13 mouse cellular contexts compared by ENCODE assay signal in genomic region chr5:139688356-139688755, GRCm38 (mm10). TPM values are rescaled to one million over a fixed set of nuclear protein-coding genes. Genes with fewer than 3 reads are reported as not detected.
DNase-seq lines count a peak whose midpoint lies in the region; ATAC-seq lines count a peak whose summit lies in the region.
"Had no signal": no experiment of that assay in that cellular context is flagged by ENCODE, and none has a peak within 500 bp of the region (broad histone marks: within the 10 kb centered on the region; RNA-seq: fewer than 3 reads in every experiment).

No protein-coding gene starts in this region.

- no peak overlapping the region for H3K27ac ChIP-seq in forebrain, embryonic 14.5 days (ENCODE audit: low read depth, low read length)
- H3K27ac ChIP-seq in forebrain, embryonic 11.5 days (ENCODE audit: low read depth, low read length), result no peak overlapping the region
- H3K27ac ChIP-seq in limb, embryonic 15.5 days, result no peak overlapping the region
- H3K27ac ChIP-seq in limb, embryonic 10.5 days, result no peak overlapping the region
- no peak overlapping the region for H3K27ac ChIP-seq in liver, embryonic 11.5 days (ENCODE audit: low read depth, low read length)
- H3K27ac ChIP-seq: embryonic facial prominence, embryonic 13.5 days; heart, embryonic 13.5 days; kidney, embryonic 15.5 days; liver, embryonic 15.5 days; stomach, postnatal 0 days had no signal

- H3K4me3 ChIP-seq in forebrain, embryonic 14.5 days (ENCODE audit: low read depth, low read length), result no peak overlapping the region
- no peak overlapping the region for H3K4me3 ChIP-seq in forebrain, embryonic 11.5 days (ENCODE audit: low read depth, low read length)
- no peak overlapping the region for H3K4me3 ChIP-seq in limb, embryonic 15.5 days
- no peak overlapping the region for H3K4me3 ChIP-seq in limb, embryonic 10.5 days
- H3K4me3 ChIP-seq in liver, embryonic 11.5 days (ENCODE audit: low read depth, low read length), result no peak overlapping the region
- H3K4me3 ChIP-seq: embryonic facial prominence, embryonic 13.5 days; heart, embryonic 13.5 days; kidney, embryonic 15.5 days; liver, embryonic 15.5 days had no signal

- no peak overlapping the region for H3K4me2 ChIP-seq in forebrain, embryonic 14.5 days (ENCODE audit: low read length)
- H3K4me2 ChIP-seq in forebrain, embryonic 11.5 days (ENCODE audit: low read depth, low read length, severe bottlenecking), result no peak overlapping the region
- H3K4me2 ChIP-seq in limb, embryonic 15.5 days, result no peak overlapping the region
- no peak overlapping the region for H3K4me2 ChIP-seq in liver, embryonic 11.5 days
- H3K4me2 ChIP-seq: embryonic facial prominence, embryonic 13.5 days; heart, embryonic 13.5 days; kidney, embryonic 15.5 days; liver, embryonic 15.5 days had no signal

- 0 out of 2 replicates have a peak, but pooled peaks have one; percentile 30 for ATAC-seq in forebrain, embryonic 14.5 days
- ATAC-seq in forebrain, embryonic 11.5 days (replicated peaks; ENCODE audit: low FRiP score), result no peak
- peak; percentile 20; the same call in 1 of the 2 replicates for ATAC-seq in limb, embryonic 15.5 days (ENCODE audit: insufficient number of reproducible peaks, low FRiP score, low TSS enrichment, low read depth)
- no peak for ATAC-seq in liver, embryonic 11.5 days (replicated peaks; ENCODE audit: low FRiP score)
- no peak for ATAC-seq in erythroblast, adult 5-6 weeks (replicated peaks; ENCODE audit: low FRiP score, poor library complexity, severe bottlenecking)

- H3K4me1 ChIP-seq in forebrain, embryonic 14.5 days (ENCODE audit: control insufficient read depth, insufficient read depth, low read length), result 0 out of 2 replicates have a peak, but pooled peaks cover 3% of the 10 kb centered on the region
- H3K4me1 ChIP-seq in forebrain, embryonic 11.5 days (replicated peaks; ENCODE audit: control insufficient read depth, insufficient read depth, low read length), result peaks cover 8% of the 10 kb centered on the region
- peaks cover 9% of the 10 kb centered on the region for H3K4me1 ChIP-seq in limb, embryonic 15.5 days
- peaks cover 23% of the 10 kb centered on the region for H3K4me1 ChIP-seq in limb, embryonic 10.5 days
- peaks cover 12% of the 10 kb centered on the region for H3K4me1 ChIP-seq in liver, embryonic 11.5 days (replicated peaks; ENCODE audit: control insufficient read depth, insufficient read depth, low read length)

- no peaks in the 10 kb centered on the region for H3K36me3 ChIP-seq in forebrain, embryonic 14.5 days (ENCODE audit: control insufficient read depth, insufficient read depth, low read length)
- H3K36me3 ChIP-seq in forebrain, embryonic 11.5 days (ENCODE audit: control insufficient read depth, insufficient read depth, low read length), result no peaks in the 10 kb centered on the region
- no peaks in the 10 kb centered on the region for H3K36me3 ChIP-seq in limb, embryonic 15.5 days
- H3K36me3 ChIP-seq in limb, embryonic 10.5 days, result no peaks in the 10 kb centered on the region
- no peaks in the 10 kb centered on the region for H3K36me3 ChIP-seq in liver, embryonic 11.5 days (ENCODE audit: control insufficient read depth, insufficient read depth, low read length)
- H3K36me3 ChIP-seq: embryonic facial prominence, embryonic 13.5 days; heart, embryonic 13.5 days; kidney, embryonic 15.5 days; liver, embryonic 15.5 days had no signal

- H3K9ac ChIP-seq in forebrain, embryonic 14.5 days (ENCODE audit: low read length), result no peak overlapping the region
- no peak overlapping the region for H3K9ac ChIP-seq in forebrain, embryonic 11.5 days (ENCODE audit: low read length)
- H3K9ac ChIP-seq in limb, embryonic 15.5 days, result no peak overlapping the region
- H3K9ac ChIP-seq in liver, embryonic 11.5 days (ENCODE audit: low read depth, low read length), result no peak overlapping the region
- H3K9ac ChIP-seq: embryonic facial prominence, embryonic 13.5 days; heart, embryonic 13.5 days; kidney, embryonic 15.5 days; liver, embryonic 15.5 days had no signal

- DNase-seq in forebrain, embryonic 14.5 days (ENCODE audit: low spot score), result peak; percentile 49
- DNase-seq in forebrain, embryonic 11.5 days (ENCODE audit: low spot score), result no peak
- DNase-seq in limb, embryonic 10.5 days (ENCODE audit: low spot score), result no peak
- peak; percentile 53 to 67 for DNase-seq in cerebellum, adult 18-20 months
- DNase-seq in cerebellum, postnatal 36 days, result peak; percentile 67 to 71
- DNase-seq in liver, embryonic 11.5 days (ENCODE audit: low spot score), result no peak

- H3K9me3 ChIP-seq in forebrain, embryonic 14.5 days (replicated peaks; ENCODE audit: control insufficient read depth, low read length), result no peaks in the 10 kb centered on the region
- H3K9me3 ChIP-seq in forebrain, embryonic 11.5 days (ENCODE audit: control insufficient read depth, low read length), result no peaks in the 10 kb centered on the region
- H3K9me3 ChIP-seq in limb, embryonic 15.5 days, result no peaks in the 10 kb centered on the region
- H3K9me3 ChIP-seq in limb, embryonic 10.5 days (replicated peaks), result no peaks in the 10 kb centered on the region
- no peaks in the 10 kb centered on the region for H3K9me3 ChIP-seq in liver, embryonic 11.5 days (ENCODE audit: control insufficient read depth, low read length)
- H3K9me3 ChIP-seq: embryonic facial prominence, embryonic 13.5 days; heart, embryonic 13.5 days; kidney, embryonic 15.5 days; liver, embryonic 15.5 days had no signal

- H3K27me3 ChIP-seq in forebrain, embryonic 14.5 days (replicated peaks; ENCODE audit: control insufficient read depth, insufficient read depth, low read length), result peaks cover 60% of the 10 kb centered on the region
- H3K27me3 ChIP-seq in forebrain, embryonic 11.5 days (ENCODE audit: control insufficient read depth, insufficient read depth, low read length), result peaks cover 42% of the 10 kb centered on the region
- peaks cover 24% of the 10 kb centered on the region for H3K27me3 ChIP-seq in limb, embryonic 15.5 days
- peaks cover 69% of the 10 kb centered on the region for H3K27me3 ChIP-seq in limb, embryonic 10.5 days (ENCODE audit: low read depth, poor library complexity, severe bottlenecking)
- H3K27me3 ChIP-seq in liver, embryonic 11.5 days (replicated peaks; ENCODE audit: control insufficient read depth, insufficient read depth, low read length), result peaks cover 18% of the 10 kb centered on the region

- WGBS in forebrain, embryonic 14.5 days, result 69% methylated on average over 12 of the region's 12 CpGs
- WGBS in forebrain, embryonic 11.5 days, result 91% methylated on average over 12 of the region's 12 CpGs
- WGBS in limb, embryonic 15.5 days, result 77% methylated on average over 12 of the region's 12 CpGs
- WGBS in limb, embryonic 10.5 days, result 85% methylated on average over 12 of the region's 12 CpGs
- WGBS in liver, embryonic 11.5 days, result 76% methylated on average over 12 of the region's 12 CpGs

RNA-seq across cellular contexts. Expression of gene Micall2, which starts 47.8 kb away (rescaled TPM):
- polyA plus RNA-seq in forebrain, embryonic 14.5 days (2014; fragmentation: Nextera tagmentation; extraction: Ambion mirVana), result 3.4 and 4.8 TPM in 2 replicates
- polyA plus RNA-seq in forebrain, embryonic 11.5 days (2014; fragmentation: Nextera tagmentation; extraction: Ambion mirVana), result 5.4 and 6.7 TPM in 2 replicates
- 4.4 and 4.9 TPM in 2 replicates for polyA plus RNA-seq in limb, embryonic 15.5 days (2015; fragmentation: Nextera tagmentation; extraction: Ambion mirVana)
- 8.9 and 9.0 TPM in 2 replicates for polyA plus RNA-seq in limb, embryonic 10.5 days (2016; fragmentation: Nextera tagmentation; extraction: Ambion mirVana)
- polyA plus RNA-seq in liver, embryonic 11.5 days (2014; fragmentation: Nextera tagmentation; extraction: Ambion mirVana), result 17.1 and 18.5 TPM in 2 replicates
- total RNA-seq in erythroblast, adult 5-6 weeks (2015; ENCODE audit: low replicate concordance), result 9.0 and 11.1 TPM in 2 replicates
- 12.2 and 21.9 TPM in 2 replicates for total RNA-seq in erythroblast, adult 5-6 weeks (2017; ENCODE audit: low replicate concordance)

Comparison
In these comparisons a context has a peak if more than half of its experiments do, and no peak if none do; other contexts are left out.
1. ATAC-seq: peak in forebrain, embryonic 14.5 days (single experiment) and limb, embryonic 15.5 days (single experiment); none in forebrain, embryonic 11.5 days (single experiment), liver, embryonic 11.5 days (single experiment) and erythroblast, adult 5-6 weeks (single experiment).
2. DNase-seq: peak in forebrain, embryonic 14.5 days (single experiment), cerebellum, adult 18-20 months (2 of 2) and cerebellum, postnatal 36 days (2 of 2); none in forebrain, embryonic 11.5 days (single experiment), limb, embryonic 10.5 days (single experiment) and liver, embryonic 11.5 days (single experiment).